Mouse (Mus musculus) limb, embryonic 15.5 days (tissue): Measurements from ENCODE around the gene Kcnj12. TPM values are rescaled to one million over a fixed set of nuclear protein-coding genes. Genes with fewer than 3 reads are reported as not detected.

ENCODE experiments used
- ATAC-seq: fragments of 200-750 bp; cut with Nextera tagmentation; 2 replicates; pipeline ENCODE4 v1.8.0; 2017; ENCODE audit warnings: low read depth, moderate TSS enrichment; ENCODE audit not compliant: insufficient number of reproducible peaks, low FRiP score, low TSS enrichment
- H3K27ac ChIP-seq: fragments of 300-500 bp; sonication (generic); 2 replicates; pipeline ENCODE4 v1.5.1; 2015; ENCODE audit warnings: moderate library complexity, mild to moderate bottlenecking, inconsistent platforms
- H3K27me3 ChIP-seq: fragments of 300-500 bp; sonication (generic); 2 replicates; pipeline ENCODE4 v1.6.1; 2015; ENCODE audit warnings: inconsistent platforms
- H3K36me3 ChIP-seq: fragments of 300-500 bp; sonication (generic); 2 replicates; pipeline ENCODE4 v1.6.1; 2015; ENCODE audit warnings: inconsistent platforms
- H3K4me1 ChIP-seq: fragments of 300-500 bp; sonication (generic); 2 replicates; pipeline ENCODE4 v1.6.1; 2015; ENCODE audit warnings: inconsistent platforms
- H3K4me2 ChIP-seq: fragments of 300-500 bp; sonication (generic); 2 replicates; pipeline ENCODE4 v1.6.1; 2015; ENCODE audit warnings: mild to moderate bottlenecking, inconsistent platforms
- H3K4me3 ChIP-seq: fragments of 300-500 bp; sonication (generic); 2 replicates; pipeline ENCODE4 v1.5.1; 2015; ENCODE audit warnings: mild to moderate bottlenecking, inconsistent platforms
- H3K9ac ChIP-seq: fragments of 300-500 bp; sonication (generic); 2 replicates; pipeline ENCODE4 v1.6.1; 2015; ENCODE audit warnings: inconsistent platforms
- H3K9me3 ChIP-seq: fragments of 300-500 bp; sonication (generic); 2 replicates; pipeline ENCODE4 v1.6.1; 2016; ENCODE audit warnings: inconsistent platforms
- WGBS: fragments of 180-500 bp; shearing (Covaris S2); methylation state at CpG from one replicate; pipeline ENCODE4 v1.1.7; 2015; 5-methylcytosine and 5-hydroxymethylcytosine counted together
- polyA plus RNA-seq: library from polyadenylated mRNA; unstranded; fragments of >200 nt; fragmentation: Nextera tagmentation; extraction: Ambion mirVana; gene quantifications from 2 replicates; pipeline ENCODE4 v1.2.1, GENCODE M21; 2015

The Kcnj12 gene
- polyA plus RNA-seq, 1 experiment from 2014 or later = 0.51 TPM

- Histone ChIP-seq H3K4me2 (no peak overlapping the region), H3K4me3 (no peak overlapping the region), H3K27ac (no peak overlapping the region), H3K9ac (no peak overlapping the region), H3K4me1 (no peaks in the 10 kb centered on the region), H3K27me3 (no peaks in the 10 kb centered on the region), H3K9me3 (no peaks in the 10 kb centered on the region), H3K36me3 (no peaks in the 10 kb centered on the region)
- ATAC-seq = no peak
- WGBS = 80% methylated on average over 6 of the region's 6 CpGs
Observed at GRCm38 (mm10) chr11:61065620-61066019, 43.3 kb downstream of the Kcnj12 start.

- Histone ChIP-seq H3K9ac (no peak overlapping the region), H3K4me3 (no peak overlapping the region), H3K9me3 (no peaks in the 10 kb centered on the region), H3K27me3 (no peaks in the 10 kb centered on the region), H3K36me3 (no peaks in the 10 kb centered on the region), H3K4me2 (no peak overlapping the region), H3K4me1 (peaks cover 7% of the 10 kb centered on the region), H3K27ac (no peak overlapping the region)
- 80% methylated on average over 9 of the region's 9 CpGs for WGBS
- no peak for ATAC-seq
Observed at GRCm38 (mm10) chr11:61067133-61067835, 44.9 kb downstream of the Kcnj12 start.

- Histone ChIP-seq H3K9ac (no peak overlapping the region), H3K4me1 (peaks cover 7% of the 10 kb centered on the region), H3K36me3 (no peaks in the 10 kb centered on the region), H3K4me2 (no peak overlapping the region), H3K9me3 (no peaks in the 10 kb centered on the region), H3K27me3 (no peaks in the 10 kb centered on the region), H3K4me3 (no peak overlapping the region), H3K27ac (no peak overlapping the region)
- 85% methylated on average over 10 of the region's 10 CpGs for WGBS
- ATAC-seq = no peak
Observed at GRCm38 (mm10) chr11:61068866-61069265, 46.5 kb downstream of the Kcnj12 start.

- no peaks in the 10 kb centered on the region for H3K36me3 ChIP-seq
Observed at GRCm38 (mm10) chr11:61069645-61070044, 47.3 kb downstream of the Kcnj12 start.

GRCm38 (mm10) chr11:61074646-61075317 is 52.4 kb downstream of the Kcnj12 start:
- no peaks in the 10 kb centered on the region for H3K36me3 ChIP-seq
- no peak overlapping the region for H3K4me2 ChIP-seq
- H3K27ac ChIP-seq = no peak overlapping the region
- peaks cover 7% of the 10 kb centered on the region for H3K4me1 ChIP-seq
- no peak overlapping the region for H3K4me3 ChIP-seq
- no peaks in the 10 kb centered on the region for H3K27me3 ChIP-seq
- H3K9ac ChIP-seq = no peak overlapping the region
- WGBS = 83% methylated on average over 5 of the region's 5 CpGs
- no peak for ATAC-seq
- H3K9me3 ChIP-seq = no peaks in the 10 kb centered on the region

More at GRCm38 (mm10) chr11:61069645-61070044, 47.3 kb downstream of the Kcnj12 start:
- Histone ChIP-seq H3K9ac (no peak overlapping the region), H3K27me3 (no peaks in the 10 kb centered on the region), H3K27ac (no peak overlapping the region), H3K9me3 (no peaks in the 10 kb centered on the region), H3K4me2 (no peak overlapping the region), H3K4me1 (peaks cover 7% of the 10 kb centered on the region), H3K4me3 (no peak overlapping the region)
- ATAC-seq = no peak
- 95% methylated on average over 18 of the region's 18 CpGs for WGBS

GRCm38 (mm10) chr11:61075361-61076326 is 53.3 kb downstream of the Kcnj12 start:
- no peaks in the 10 kb centered on the region for H3K27me3 ChIP-seq
- no peak overlapping the region for H3K4me2 ChIP-seq
- H3K36me3 ChIP-seq = no peaks in the 10 kb centered on the region
- H3K4me3 ChIP-seq = no peak overlapping the region
- ATAC-seq = no peak
- no peak overlapping the region for H3K27ac ChIP-seq
- WGBS = 68% methylated on average over 15 of the region's 15 CpGs
- H3K4me1 ChIP-seq = peaks cover 7% of the 10 kb centered on the region
- no peak overlapping the region for H3K9ac ChIP-seq
- no peaks in the 10 kb centered on the region for H3K9me3 ChIP-seq

- H3K27me3 ChIP-seq = peaks cover 5% of the 10 kb centered on the region; the same call in 1 of the 2 replicates
- H3K9ac ChIP-seq = no peak overlapping the region
- H3K36me3 ChIP-seq = no peaks in the 10 kb centered on the region
- no peak for ATAC-seq
- H3K4me2 ChIP-seq = no peak overlapping the region
- H3K4me1 ChIP-seq = no peaks in the 10 kb centered on the region
- no peak overlapping the region for H3K27ac ChIP-seq
- H3K4me3 ChIP-seq = no peak overlapping the region
- WGBS = 77% methylated on average over 2 of the region's 2 CpGs
- no peaks in the 10 kb centered on the region for H3K9me3 ChIP-seq
Observed at GRCm38 (mm10) chr11:61081624-61082023, 59.3 kb downstream of the Kcnj12 start.

GRCm38 (mm10) chr11:61090195-61090594 is 67.8 kb downstream of the Kcnj12 start:
- no peak overlapping the region for H3K27ac ChIP-seq
- WGBS = 77% methylated on average over 7 of the region's 7 CpGs
- ATAC-seq = no peak

GRCm38 (mm10) chr11:61091192-61091591 is 68.8 kb downstream of the Kcnj12 start:
- no peak overlapping the region for H3K9ac ChIP-seq
- H3K4me1 ChIP-seq = no peaks in the 10 kb centered on the region
- no peak overlapping the region for H3K27ac ChIP-seq
- no peak for ATAC-seq
- H3K27me3 ChIP-seq = no peaks in the 10 kb centered on the region
- 65% methylated on average over 3 of the region's 3 CpGs for WGBS
- no peak overlapping the region for H3K4me3 ChIP-seq
- no peaks in the 10 kb centered on the region for H3K9me3 ChIP-seq
- H3K4me2 ChIP-seq = no peak overlapping the region
- H3K36me3 ChIP-seq = no peaks in the 10 kb centered on the region

More at GRCm38 (mm10) chr11:61090195-61090594, 67.8 kb downstream of the Kcnj12 start:
- no peaks in the 10 kb centered on the region for H3K9me3 ChIP-seq
- no peak overlapping the region for H3K4me2 ChIP-seq
- H3K36me3 ChIP-seq = no peaks in the 10 kb centered on the region
- H3K4me3 ChIP-seq = no peak overlapping the region
- H3K9ac ChIP-seq = no peak overlapping the region
- H3K4me1 ChIP-seq = no peaks in the 10 kb centered on the region
- no peaks in the 10 kb centered on the region for H3K27me3 ChIP-seq

GRCm38 (mm10) chr11:61091642-61092262 is 69.4 kb downstream of the Kcnj12 start:
- no peak for ATAC-seq
- Histone ChIP-seq H3K9me3 (no peaks in the 10 kb centered on the region), H3K4me1 (no peaks in the 10 kb centered on the region), H3K4me3 (no peak overlapping the region), H3K36me3 (no peaks in the 10 kb centered on the region), H3K27ac (no peak overlapping the region), H3K9ac (no peak overlapping the region), H3K4me2 (no peak overlapping the region), H3K27me3 (no peaks in the 10 kb centered on the region)
- 21% methylated on average over 7 of the region's 7 CpGs for WGBS

GRCm38 (mm10) chr11:61098046-61098445 is 75.7 kb downstream of the Kcnj12 start:
- 40% methylated on average over 1 of the region's 1 CpGs for WGBS
- Histone ChIP-seq H3K36me3 (no peaks in the 10 kb centered on the region), H3K9ac (no peak overlapping the region), H3K4me1 (no peaks in the 10 kb centered on the region), H3K9me3 (no peaks in the 10 kb centered on the region), H3K27ac (no peak overlapping the region), H3K4me3 (no peak overlapping the region), H3K27me3 (no peaks in the 10 kb centered on the region), H3K4me2 (no peak overlapping the region)
- ATAC-seq = no peak
